Mouse (Mus musculus) ES-E14 (cell line): ENCODE measurements around the gene Nxf7.
"Not testable (repeated sequence)": the region's sequence is repeated elsewhere in the genome, so short reads cannot be mapped to it uniquely, and the experiment has no call there.

Experiments used
- HCFC1 ChIP-seq: IDR thresholded peaks from 2 replicates; pipeline ENCODE4 v1.6.1; 2012; ENCODE audit warnings: low read length, inconsistent platforms, borderline replicate concordance; ENCODE audit not compliant: insufficient read depth
- ZNF384 ChIP-seq: IDR thresholded peaks from 2 replicates; pipeline ENCODE4 v1.6.1; 2012; ENCODE audit warnings: low read depth, low read length, inconsistent platforms

- not testable (repeated sequence) for TF ChIP-seq ZNF384, HCFC1
Measured at GRCm38 (mm10) chrX:135574958-135575628, 23.5 kb downstream of the Nxf7 start.
